Mouse (Mus musculus) kidney, adult 9 months (tissue): ENCODE measurements at regions not wholly inside any gene's neighbourhood (a gene's known extent, or its start where the extent isn't known, plus 50 kb on each side); places are given as distances from the start of the nearest gene placed in this dataset.

Source experiments
- DNase-seq: peaks from one replicate; pipeline ENCODE4 v3.0.0; 2022

- no peak for DNase-seq
Observed at GRCm38 (mm10) chr4:68179551-68179950, 774.6 kb downstream of the Brinp1 start.

- no peak for DNase-seq
Observed at GRCm38 (mm10) chr4:68156499-68156898, 797.7 kb downstream of the Brinp1 start.

GRCm38 (mm10) chr4:68148483-68149069, 805.6 kb downstream of the Brinp1 start:
- no peak for DNase-seq

GRCm38 (mm10) chr4:68128124-68128523, 826.1 kb downstream of the Brinp1 start:
- no peak for DNase-seq

- DNase-seq, result no peak
Observed at GRCm38 (mm10) chr4:68114502-68114901, 839.7 kb downstream of the Brinp1 start.

- no peak for DNase-seq
Observed at GRCm38 (mm10) chr4:68085255-68085654, 868.9 kb downstream of the Brinp1 start.

GRCm38 (mm10) chr4:68056813-68057578, 897.2 kb downstream of the Brinp1 start:
- DNase-seq, result no peak

GRCm38 (mm10) chr4:68022891-68023303, 931.3 kb downstream of the Brinp1 start:
- peak; percentile 22 for DNase-seq

GRCm38 (mm10) chr4:68011371-68011770, 942.8 kb downstream of the Brinp1 start:
- no peak for DNase-seq

GRCm38 (mm10) chr4:67994796-67995283, 959.4 kb downstream of the Brinp1 start:
- no peak for DNase-seq

GRCm38 (mm10) chr4:67963456-67963855, 990.7 kb downstream of the Brinp1 start:
- no peak for DNase-seq

GRCm38 (mm10) chr4:67948000-67948399, 1006.2 kb downstream of the Brinp1 start:
- DNase-seq, result no peak

- DNase-seq, result no peak
Observed at GRCm38 (mm10) chr4:67932481-67932880, 1021.7 kb downstream of the Brinp1 start.

- no peak for DNase-seq
Observed at GRCm38 (mm10) chr4:67899109-67899508, 1055.1 kb downstream of the Brinp1 start.

- DNase-seq, result no peak
Observed at GRCm38 (mm10) chr4:67891946-67892575, 1062.1 kb downstream of the Brinp1 start.

GRCm38 (mm10) chr4:67887954-67888353, 1060.6 kb downstream of the Tlr4 start:
- no peak for DNase-seq

GRCm38 (mm10) chr4:67885204-67885603, 1057.8 kb downstream of the Tlr4 start:
- DNase-seq, result peak; percentile 89

GRCm38 (mm10) chr4:67862218-67862617, 1034.8 kb downstream of the Tlr4 start:
- no peak for DNase-seq

GRCm38 (mm10) chr4:67861801-67862200, 1034.4 kb downstream of the Tlr4 start:
- no peak for DNase-seq

GRCm38 (mm10) chr4:67853001-67853400, 1025.6 kb downstream of the Tlr4 start:
- DNase-seq, result no peak

- no peak for DNase-seq
Observed at GRCm38 (mm10) chr4:67833397-67833796, 1006.0 kb downstream of the Tlr4 start.

GRCm38 (mm10) chr4:67825484-67825883, 998.1 kb downstream of the Tlr4 start:
- no peak for DNase-seq

- no peak for DNase-seq
Observed at GRCm38 (mm10) chr4:67796050-67796449, 968.7 kb downstream of the Tlr4 start.
